Mouse (Mus musculus): ENCODE measurements around the gene Mafg. TPM values are rescaled to one million over a fixed set of nuclear protein-coding genes. Genes with fewer than 3 reads are reported as not detected.

The Mafg gene
- polyA plus RNA-seq, 1 experiment from 2014 or later: 19.5 TPM

- Histone ChIP-seq H3K36me3 (ENCODE audit: control insufficient read depth, insufficient read depth, low read length) (no peaks in the 10 kb centered on the region), H3K9ac (ENCODE audit: low read length) (no peak overlapping the region), H3K9me3 (replicated peaks; ENCODE audit: control insufficient read depth, low read length) (no peaks in the 10 kb centered on the region), H3K27me3 (ENCODE audit: control insufficient read depth, insufficient read depth, low read length) (peaks cover 25% of the 10 kb centered on the region), H3K4me2 (ENCODE audit: low read depth, low read length) (no peak overlapping the region), H3K27ac (ENCODE audit: low read length) (no peak overlapping the region), H3K4me3 (replicated peaks; ENCODE audit: low read length) (no peak overlapping the region), H3K4me1 (ENCODE audit: control insufficient read depth, insufficient read depth, low read length) (peaks cover 7% of the 10 kb centered on the region; the same call in 1 of the 2 replicates)
- WGBS: 65% methylated on average over 3 of the region's 3 CpGs
- ATAC-seq (ENCODE audit: insufficient read depth, low FRiP score): peak; percentile 56; the same call in 1 of the 2 replicates
Observed at GRCm38 (mm10) chr11:120665406-120665805, 32.0 kb upstream of the Mafg start.

GRCm38 (mm10) chr11:120663714-120664113 lies 30.3 kb upstream of the Mafg start:
- H3K36me3 ChIP-seq (ENCODE audit: control insufficient read depth, insufficient read depth, low read length): no peaks in the 10 kb centered on the region
- H3K9ac ChIP-seq (ENCODE audit: low read length): no peak overlapping the region
- no peak overlapping the region for H3K4me3 ChIP-seq (replicated peaks; ENCODE audit: low read length)
- no peak for ATAC-seq (ENCODE audit: insufficient read depth, low FRiP score)
- H3K9me3 ChIP-seq (replicated peaks; ENCODE audit: control insufficient read depth, low read length): no peaks in the 10 kb centered on the region
- H3K4me2 ChIP-seq (ENCODE audit: low read depth, low read length): no peak overlapping the region
- peaks cover 42% of the 10 kb centered on the region for H3K27me3 ChIP-seq (ENCODE audit: control insufficient read depth, insufficient read depth, low read length)
- 82% methylated on average over 5 of the region's 5 CpGs for WGBS
- no peak overlapping the region for H3K27ac ChIP-seq (ENCODE audit: low read length)
- peaks cover 14% of the 10 kb centered on the region for H3K4me1 ChIP-seq (ENCODE audit: control insufficient read depth, insufficient read depth, low read length)

GRCm38 (mm10) chr11:120662759-120663158 lies 29.4 kb upstream of the Mafg start:
- Histone ChIP-seq H3K9me3 (replicated peaks; ENCODE audit: control insufficient read depth, low read length) (no peaks in the 10 kb centered on the region), H3K36me3 (ENCODE audit: control insufficient read depth, insufficient read depth, low read length) (no peaks in the 10 kb centered on the region), H3K27me3 (ENCODE audit: control insufficient read depth, insufficient read depth, low read length) (peaks cover 51% of the 10 kb centered on the region), H3K4me1 (ENCODE audit: control insufficient read depth, insufficient read depth, low read length) (peaks cover 14% of the 10 kb centered on the region), H3K4me3 (replicated peaks; ENCODE audit: low read length) (no peak overlapping the region), H3K4me2 (ENCODE audit: low read depth, low read length) (no peak overlapping the region), H3K9ac (ENCODE audit: low read length) (no peak overlapping the region), H3K27ac (ENCODE audit: low read length) (no peak overlapping the region)
- WGBS: 73% methylated on average over 6 of the region's 6 CpGs
- no peak for ATAC-seq (ENCODE audit: insufficient read depth, low FRiP score)

- Histone ChIP-seq H3K4me1 (ENCODE audit: control insufficient read depth, insufficient read depth, low read length) (peaks cover 14% of the 10 kb centered on the region), H3K36me3 (ENCODE audit: control insufficient read depth, insufficient read depth, low read length) (no peaks in the 10 kb centered on the region), H3K27ac (ENCODE audit: low read length) (no peak within 1 kb of the TSS), H3K4me3 (replicated peaks; ENCODE audit: low read length) (peak within 1 kb of the TSS; percentile 50), H3K9me3 (replicated peaks; ENCODE audit: control insufficient read depth, low read length) (no peaks in the 10 kb centered on the region), H3K4me2 (ENCODE audit: low read depth, low read length) (peak within 1 kb of the TSS; percentile 79), H3K27me3 (ENCODE audit: control insufficient read depth, insufficient read depth, low read length) (peaks cover 59% of the 10 kb centered on the region), H3K9ac (ENCODE audit: low read length) (peak within 1 kb of the TSS; percentile 68)
- no peak for ATAC-seq (ENCODE audit: insufficient read depth, low FRiP score)
- under 1% methylated on average over 35 of the region's 35 CpGs for WGBS
Observed at GRCm38 (mm10) chr11:120661076-120661460, 27.7 kb upstream of the Mafg start, which contains the start of gene Notum. TSS of gene Notum (minus strand) at chr11:120661175.

- Histone ChIP-seq H3K36me3 (ENCODE audit: control insufficient read depth, insufficient read depth, low read length) (no peaks in the 10 kb centered on the region), H3K4me2 (ENCODE audit: low read depth, low read length) (peak overlapping the region; percentile 79), H3K27me3 (ENCODE audit: control insufficient read depth, insufficient read depth, low read length) (peaks cover 59% of the 10 kb centered on the region), H3K9me3 (replicated peaks; ENCODE audit: control insufficient read depth, low read length) (no peaks in the 10 kb centered on the region), H3K9ac (ENCODE audit: low read length) (peak overlapping the region; percentile 68), H3K4me3 (replicated peaks; ENCODE audit: low read length) (peak overlapping the region; percentile 50), H3K27ac (ENCODE audit: low read length) (no peak overlapping the region), H3K4me1 (ENCODE audit: control insufficient read depth, insufficient read depth, low read length) (peaks cover 14% of the 10 kb centered on the region)
- WGBS: under 1% methylated on average over 86 of the region's 95 CpGs
- peak; percentile 48; the same call in 1 of the 2 replicates for ATAC-seq (ENCODE audit: insufficient read depth, low FRiP score)
Observed at GRCm38 (mm10) chr11:120660301-120661075, 27.1 kb upstream of the Mafg start.

- no peaks in the 10 kb centered on the region for H3K9me3 ChIP-seq (replicated peaks; ENCODE audit: control insufficient read depth, low read length)
- no peak overlapping the region for H3K27ac ChIP-seq (ENCODE audit: low read length)
- no peak for ATAC-seq (ENCODE audit: insufficient read depth, low FRiP score)
- 1% methylated on average over 50 of the region's 50 CpGs for WGBS
- H3K4me1 ChIP-seq (ENCODE audit: control insufficient read depth, insufficient read depth, low read length): peaks cover 14% of the 10 kb centered on the region
- H3K36me3 ChIP-seq (ENCODE audit: control insufficient read depth, insufficient read depth, low read length): no peaks in the 10 kb centered on the region
- peak overlapping the region; percentile 79 for H3K4me2 ChIP-seq (ENCODE audit: low read depth, low read length)
- H3K9ac ChIP-seq (ENCODE audit: low read length): peak overlapping the region; percentile 68
- H3K4me3 ChIP-seq (replicated peaks; ENCODE audit: low read length): peak overlapping the region; percentile 50
- H3K27me3 ChIP-seq (ENCODE audit: control insufficient read depth, insufficient read depth, low read length): peaks cover 59% of the 10 kb centered on the region
Observed at GRCm38 (mm10) chr11:120659509-120660300, 26.3 kb upstream of the Mafg start.

- Histone ChIP-seq H3K4me3 (replicated peaks; ENCODE audit: low read length) (no peak overlapping the region), H3K4me2 (ENCODE audit: low read depth, low read length) (0 out of 2 replicates have a peak overlapping the region, but pooled peaks have one; percentile 7), H3K9me3 (replicated peaks; ENCODE audit: control insufficient read depth, low read length) (no peaks in the 10 kb centered on the region), H3K9ac (ENCODE audit: low read length) (no peak overlapping the region), H3K27me3 (ENCODE audit: control insufficient read depth, insufficient read depth, low read length) (peaks cover 59% of the 10 kb centered on the region), H3K27ac (ENCODE audit: low read length) (no peak overlapping the region), H3K36me3 (ENCODE audit: control insufficient read depth, insufficient read depth, low read length) (no peaks in the 10 kb centered on the region), H3K4me1 (ENCODE audit: control insufficient read depth, insufficient read depth, low read length) (peaks cover 14% of the 10 kb centered on the region)
- peak; percentile 24; the same call in 1 of the 2 replicates for ATAC-seq (ENCODE audit: insufficient read depth, low FRiP score)
- 1% methylated on average over 24 of the region's 24 CpGs for WGBS
Observed at GRCm38 (mm10) chr11:120658876-120659410, 25.5 kb upstream of the Mafg start.

- Histone ChIP-seq H3K4me3 (replicated peaks; ENCODE audit: low read length) (no peak overlapping the region), H3K36me3 (ENCODE audit: control insufficient read depth, insufficient read depth, low read length) (no peaks in the 10 kb centered on the region), H3K27ac (ENCODE audit: low read length) (no peak overlapping the region), H3K27me3 (ENCODE audit: control insufficient read depth, insufficient read depth, low read length) (peaks cover 53% of the 10 kb centered on the region), H3K4me1 (ENCODE audit: control insufficient read depth, insufficient read depth, low read length) (peaks cover 14% of the 10 kb centered on the region), H3K9ac (ENCODE audit: low read length) (no peak overlapping the region), H3K9me3 (replicated peaks; ENCODE audit: control insufficient read depth, low read length) (no peaks in the 10 kb centered on the region), H3K4me2 (ENCODE audit: low read depth, low read length) (no peak overlapping the region)
- 89% methylated on average over 4 of the region's 4 CpGs for WGBS
- ATAC-seq (ENCODE audit: insufficient read depth, low FRiP score): no peak
Observed at GRCm38 (mm10) chr11:120657301-120657700, 23.9 kb upstream of the Mafg start.

- Histone ChIP-seq H3K4me1 (ENCODE audit: control insufficient read depth, insufficient read depth, low read length) (peaks cover 1% of the 10 kb centered on the region; the same call in 1 of the 2 replicates), H3K4me2 (ENCODE audit: low read depth, low read length) (no peak overlapping the region), H3K36me3 (ENCODE audit: control insufficient read depth, insufficient read depth, low read length) (no peaks in the 10 kb centered on the region), H3K27ac (ENCODE audit: low read length) (no peak overlapping the region), H3K9me3 (replicated peaks; ENCODE audit: control insufficient read depth, low read length) (no peaks in the 10 kb centered on the region), H3K9ac (ENCODE audit: low read length) (no peak overlapping the region), H3K27me3 (ENCODE audit: control insufficient read depth, insufficient read depth, low read length) (peaks cover 27% of the 10 kb centered on the region), H3K4me3 (replicated peaks; ENCODE audit: low read length) (no peak overlapping the region)
- ATAC-seq (ENCODE audit: insufficient read depth, low FRiP score): no peak
- 80% methylated on average over 3 of the region's 3 CpGs for WGBS
Observed at GRCm38 (mm10) chr11:120654741-120655140, 21.3 kb upstream of the Mafg start.
